Mouse (Mus musculus) ovary, adult 18-20 months (tissue): ENCODE measurements at regions not wholly inside any gene's neighbourhood (a gene's known extent, or its start where the extent isn't known, plus 50 kb on each side); places are given as distances from the start of the nearest gene placed in this dataset.

Source experiments
- DNase-seq: peaks from one replicate; pipeline ENCODE4 v3.0.0; 2022; ENCODE audit warnings: low spot score, mixed read lengths

DNA sequence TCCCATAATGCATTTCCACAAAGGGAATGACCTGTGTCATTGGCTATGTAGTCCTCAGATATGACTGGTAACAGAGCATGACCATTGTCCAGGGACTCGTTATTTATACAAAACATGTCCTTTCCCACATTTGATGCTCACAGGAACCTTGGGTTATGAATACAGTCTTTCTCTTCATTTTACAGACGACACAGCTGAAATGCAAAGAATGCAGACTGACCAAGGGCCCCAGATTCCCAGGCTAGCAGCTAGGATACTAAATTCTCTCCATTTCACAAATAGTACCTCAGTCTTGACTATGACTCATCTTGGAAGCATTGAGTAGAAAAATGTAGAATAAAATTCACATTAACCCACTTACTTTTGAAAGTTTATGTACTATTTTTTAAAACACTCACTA is 182.7 kb upstream of the Sox4 start:
- no peak for DNase-seq

DNA sequence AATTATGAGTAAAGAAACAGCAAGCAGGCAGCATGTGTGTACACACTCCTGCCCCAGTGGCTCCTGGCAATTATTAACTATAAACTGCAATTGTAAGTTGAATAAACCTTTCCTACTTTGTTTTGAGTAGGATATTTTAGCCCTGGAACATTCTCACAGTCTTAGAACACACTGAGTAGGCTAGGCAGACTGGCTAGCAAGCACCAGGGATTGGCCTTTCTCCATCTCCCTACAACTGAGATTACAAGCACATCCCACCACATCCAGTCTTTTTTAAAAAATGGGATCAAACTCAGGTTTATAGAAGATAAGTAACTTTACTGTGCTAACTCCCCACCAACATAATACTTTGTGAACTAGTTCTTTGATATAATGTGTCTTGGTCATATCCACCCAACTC is 174.0 kb upstream of the Sox4 start:
- DNase-seq, result no peak

DNA sequence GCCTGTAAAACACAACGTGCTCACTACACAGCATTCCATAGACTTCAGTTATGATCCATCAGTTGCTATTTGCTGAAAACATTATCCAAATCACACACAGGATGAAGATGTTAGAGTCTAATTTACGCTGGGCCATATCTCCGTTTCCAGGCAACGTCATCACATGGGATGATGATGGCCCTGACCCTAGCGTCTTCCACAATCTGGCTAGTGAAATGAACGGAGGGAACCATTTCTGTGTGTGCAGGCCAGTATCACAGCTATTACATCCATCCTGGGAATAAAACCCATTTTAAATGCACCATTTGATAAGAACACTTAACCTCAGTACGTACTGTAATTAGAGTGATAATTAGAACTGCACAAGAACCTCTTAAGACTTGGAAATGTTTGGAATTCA is 170.0 kb upstream of the Sox4 start:
- DNase-seq, result no peak

DNA sequence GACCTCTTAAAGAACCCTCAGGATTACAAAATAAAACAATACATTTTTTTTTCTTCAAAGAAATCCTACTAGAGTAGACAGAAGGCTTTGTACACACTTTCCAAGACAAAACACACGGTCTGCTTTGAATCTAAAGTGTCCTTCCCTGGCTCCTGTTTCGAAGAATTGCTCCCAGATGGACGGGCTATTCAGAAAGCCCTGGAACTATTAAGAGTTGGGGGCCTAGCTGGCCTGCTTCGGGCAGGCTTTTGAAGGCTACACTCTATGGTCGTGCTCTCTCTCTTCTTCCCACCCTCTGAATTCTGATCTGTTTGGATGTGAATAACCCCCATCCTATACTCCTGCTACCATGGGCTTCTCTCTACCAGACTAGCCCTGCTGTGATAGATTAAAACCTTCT is 167.6 kb upstream of the Sox4 start:
- no peak for DNase-seq

DNA sequence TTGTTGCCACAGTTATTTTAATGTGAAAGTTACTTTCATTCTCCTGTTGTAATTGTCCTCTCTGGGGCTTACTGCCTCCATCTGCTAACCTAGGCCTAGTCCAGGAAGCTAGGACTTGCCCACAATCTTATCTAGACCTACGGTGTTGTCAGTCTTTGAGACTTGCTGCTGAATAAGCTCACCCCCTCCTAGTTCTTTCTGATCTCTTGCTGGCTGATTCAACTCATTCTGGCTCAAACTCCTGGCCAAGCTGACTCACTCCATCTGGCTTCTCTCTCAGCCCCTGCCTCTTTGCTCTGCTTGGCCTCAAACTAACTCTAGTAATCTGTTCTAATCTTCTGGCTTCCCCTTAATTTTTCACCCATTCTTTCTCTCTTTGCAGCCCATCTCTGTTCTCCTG is 165.8 kb upstream of the Sox4 start:
- DNase-seq, result no peak

DNA sequence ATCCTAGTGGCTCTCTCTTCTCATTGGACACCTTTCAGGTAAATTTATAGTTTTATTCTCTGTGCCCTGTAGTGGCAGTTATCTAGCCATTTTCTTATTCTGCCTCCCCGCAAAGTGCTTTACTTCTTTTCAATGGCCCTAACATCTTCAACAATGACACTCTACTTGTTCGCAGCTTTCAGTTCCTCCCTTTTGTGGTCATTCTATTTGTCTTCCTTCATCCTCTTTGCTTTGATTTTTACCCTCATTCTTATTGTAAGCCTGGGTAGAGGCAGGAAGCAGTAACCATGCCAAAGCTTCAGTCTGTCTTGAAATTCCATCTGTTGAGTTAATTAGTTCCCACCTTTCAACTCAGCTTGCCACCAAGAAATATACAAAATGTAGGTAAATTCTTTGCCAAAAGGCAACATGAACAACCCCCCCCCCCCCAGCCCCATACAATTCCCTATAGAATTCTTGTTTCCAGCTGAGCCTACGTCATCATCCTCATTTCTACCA is 161.5 kb upstream of the Sox4 start:
- DNase-seq, result no peak

DNA sequence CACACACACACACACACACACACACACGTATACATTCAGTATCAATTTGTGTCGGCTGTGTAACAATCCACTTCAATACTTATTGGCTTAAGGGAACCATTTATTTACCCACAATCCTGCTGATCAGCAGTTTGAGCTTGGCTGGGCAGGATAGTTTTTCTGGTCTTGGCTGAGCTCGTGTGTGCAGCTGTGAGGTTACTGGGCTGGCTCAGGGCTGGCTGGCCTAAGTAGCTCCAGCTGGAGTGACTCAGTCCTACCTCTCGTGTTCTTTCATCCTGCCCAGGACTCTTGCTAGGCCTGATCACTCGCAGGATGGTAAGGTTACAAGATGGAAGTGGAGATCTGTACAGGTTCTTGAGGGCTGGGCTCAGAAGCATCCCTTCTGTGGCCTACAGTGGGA is 156.6 kb upstream of the Sox4 start:
- peak; percentile 6 for DNase-seq

DNA sequence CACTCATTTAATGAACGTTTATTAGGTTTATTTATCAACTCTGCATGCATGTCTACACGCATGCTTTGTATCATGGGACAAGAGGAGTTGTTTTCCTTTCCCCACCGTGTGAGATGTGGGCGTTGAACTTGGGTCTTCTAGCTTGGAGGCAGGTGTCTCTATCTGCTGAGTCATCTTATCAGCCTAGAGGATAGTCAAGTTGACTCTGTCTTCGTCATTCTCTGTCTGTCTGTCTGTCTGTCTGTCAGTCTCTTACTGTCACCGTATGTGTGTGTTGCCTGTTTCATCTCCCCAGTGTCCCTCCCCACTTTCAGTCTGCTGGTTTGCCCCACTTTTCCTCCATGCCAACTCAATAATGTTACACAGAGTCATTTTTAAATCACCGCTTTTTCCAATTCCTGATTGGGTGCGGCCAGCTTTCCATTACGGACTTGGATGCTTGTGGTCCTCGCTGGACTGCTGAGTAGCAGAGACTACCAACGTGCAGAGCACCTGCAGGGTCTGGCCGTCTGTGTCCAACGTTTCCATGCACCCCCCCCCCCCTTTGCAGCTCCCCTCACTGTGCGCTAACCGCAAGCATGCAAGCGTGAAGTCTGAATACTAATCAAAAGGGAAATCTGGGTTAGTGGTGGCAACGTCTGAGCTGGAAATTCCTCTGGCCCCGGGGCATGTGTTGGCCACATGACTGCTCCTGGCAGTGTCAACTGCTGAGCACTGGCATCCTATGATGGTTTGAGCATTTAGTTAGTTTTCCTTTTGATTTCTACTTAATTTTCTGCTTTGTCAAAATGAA is 155.7 kb upstream of the Sox4 start:
- no peak for DNase-seq

DNA sequence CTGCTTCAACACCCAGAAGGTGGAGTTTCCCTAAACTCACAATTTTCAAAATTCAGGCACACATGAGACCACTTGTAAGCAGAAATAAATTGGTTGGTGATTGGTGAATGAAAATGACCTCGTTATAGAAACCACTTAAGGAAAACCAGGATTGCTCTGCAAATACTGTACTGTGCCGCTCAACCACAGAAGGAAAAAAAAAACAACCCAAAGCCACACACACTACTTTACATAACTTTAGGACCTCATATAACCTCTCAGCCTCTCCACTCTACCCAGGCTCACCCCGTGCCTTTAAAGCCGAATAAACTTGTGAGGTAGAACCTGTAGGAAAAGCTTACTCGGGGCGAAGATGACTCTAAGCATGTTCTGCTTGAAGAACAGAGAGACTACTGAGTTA is 154.7 kb upstream of the Sox4 start:
- DNase-seq, result no peak

DNA sequence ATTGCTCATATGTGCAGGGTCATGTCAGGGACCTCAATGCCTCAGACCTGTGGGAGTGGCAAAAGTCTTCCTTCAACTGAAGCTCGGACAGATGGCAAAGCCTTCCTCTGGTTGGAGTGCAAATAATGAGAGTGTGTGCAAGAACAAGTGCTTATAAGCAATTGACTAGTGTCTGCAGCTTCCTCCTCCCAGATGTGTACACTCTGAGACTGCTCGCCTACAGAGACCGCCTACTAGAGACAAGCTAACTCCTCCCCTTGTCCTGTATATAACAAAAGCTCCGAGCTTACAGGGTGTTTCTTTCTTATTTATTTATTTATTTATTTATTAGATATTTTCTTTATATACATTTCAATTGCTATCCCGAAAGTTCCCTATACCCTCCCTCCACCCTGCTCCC is 138.7 kb upstream of the Sox4 start:
- no peak for DNase-seq

DNA sequence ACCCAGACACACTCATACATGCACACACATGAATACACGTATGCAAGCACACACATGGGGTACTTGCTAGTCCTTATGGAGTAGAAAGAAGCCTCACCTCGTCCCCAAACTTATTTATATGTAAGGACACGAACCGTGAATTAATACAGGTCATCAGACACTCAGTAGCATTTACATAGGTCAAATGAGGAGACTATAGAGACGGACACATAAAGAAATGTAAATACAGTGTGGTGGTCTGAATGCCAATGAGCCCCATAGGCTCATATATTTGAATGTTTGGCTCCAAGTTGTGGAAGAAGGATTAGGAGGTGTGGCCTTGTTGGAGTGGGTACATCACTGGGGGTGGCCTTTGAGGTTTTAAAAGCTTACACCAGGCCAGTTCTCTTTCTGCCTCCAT is 133.3 kb upstream of the Sox4 start:
- DNase-seq, result no peak

DNA sequence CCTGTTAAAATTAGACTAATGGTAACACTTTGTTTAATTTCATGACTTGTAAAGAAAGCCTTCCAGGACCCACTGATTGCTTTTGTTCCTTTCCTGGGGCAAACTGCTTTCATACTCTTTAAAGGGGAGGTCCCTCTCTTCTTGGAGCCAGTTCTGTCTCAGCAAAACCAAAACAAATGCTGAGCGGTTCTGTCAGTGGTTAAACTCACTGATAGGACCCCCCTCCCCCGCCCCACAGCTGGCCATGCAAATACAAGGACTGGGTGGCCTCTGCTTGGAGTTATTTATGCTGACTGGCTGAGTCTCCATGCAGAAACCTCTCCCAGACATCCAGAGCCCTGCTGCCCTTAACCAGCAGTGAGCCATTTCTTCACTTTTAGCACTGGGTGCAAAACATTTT is 127.6 kb upstream of the Sox4 start:
- no peak for DNase-seq

DNA sequence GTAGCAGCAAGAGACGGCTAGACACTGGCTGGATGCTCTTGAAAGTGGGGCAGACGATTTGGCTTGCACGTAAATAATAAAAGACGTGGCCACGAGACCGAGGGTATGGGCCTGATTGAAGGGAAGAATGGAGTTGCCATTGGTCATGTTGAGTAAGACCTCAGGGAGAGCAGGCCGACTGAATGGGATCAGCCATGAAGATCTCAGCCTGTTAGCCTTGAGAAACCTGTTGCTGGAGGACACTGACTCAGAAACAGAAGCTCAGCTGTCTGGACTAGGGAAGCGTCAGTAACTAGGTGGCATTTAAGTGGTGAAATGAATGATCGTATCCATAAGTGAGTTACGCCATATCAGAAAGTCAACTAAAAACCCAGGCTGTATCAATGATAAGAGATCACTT is 126.3 kb upstream of the Sox4 start:
- no peak for DNase-seq

DNA sequence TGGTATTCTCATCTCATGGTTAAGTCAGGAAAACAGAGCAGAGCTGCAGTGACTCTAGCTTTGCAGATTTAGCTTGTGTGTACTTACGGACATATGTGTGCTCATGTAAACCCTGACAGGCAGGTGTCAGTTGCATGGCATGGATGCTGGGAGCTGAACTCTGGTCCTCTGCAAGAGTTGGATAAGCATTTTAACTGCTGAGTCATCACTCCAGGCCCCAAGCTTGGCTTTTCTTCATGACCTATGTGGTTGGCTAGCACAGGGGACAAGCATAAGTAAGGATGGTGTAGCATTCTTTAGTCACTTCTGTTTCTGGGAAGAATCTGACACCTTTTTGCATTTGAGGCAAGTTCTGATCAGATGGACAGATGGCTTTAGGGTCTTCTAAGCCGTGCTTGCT is 120.1 kb upstream of the Sox4 start:
- no peak for DNase-seq

DNA sequence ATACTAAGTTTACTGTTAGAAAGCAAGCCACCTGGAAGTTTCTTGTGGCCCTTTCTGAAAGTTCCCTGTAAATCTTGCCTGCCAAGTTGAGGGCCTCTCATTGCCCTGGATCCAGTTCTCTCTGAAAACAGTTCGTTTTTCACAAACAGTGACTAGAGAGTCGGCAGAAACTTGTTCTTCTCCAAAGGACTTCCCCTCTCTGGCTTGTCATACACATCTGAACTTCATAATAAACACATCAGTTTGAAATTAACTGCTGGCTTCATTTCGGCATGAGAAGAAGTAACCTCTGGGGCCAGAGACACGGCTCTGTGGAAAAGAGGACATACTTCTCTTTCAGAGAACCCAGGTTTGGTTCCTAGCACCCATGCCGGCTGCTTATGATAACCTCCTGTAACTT is 110.4 kb upstream of the Sox4 start:
- DNase-seq, result no peak

DNA sequence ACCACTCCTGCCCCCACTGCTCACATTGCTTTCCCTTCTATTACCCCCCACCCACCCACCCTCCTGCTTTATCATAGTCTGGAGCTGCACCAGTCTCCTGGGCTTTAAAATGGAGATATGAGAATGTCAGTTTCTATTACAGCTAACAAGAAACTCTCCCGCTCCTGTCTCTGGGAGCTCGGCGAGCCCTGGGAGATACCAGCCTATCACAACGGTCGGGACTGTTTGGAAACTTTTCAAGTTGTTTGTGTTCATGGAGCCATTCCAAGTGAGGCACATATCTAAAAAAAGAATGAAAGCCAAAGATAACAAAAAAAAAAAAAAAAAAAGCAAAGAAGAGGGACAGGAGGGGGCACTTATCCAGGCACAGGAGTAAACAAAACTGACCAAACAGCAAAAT is 105.2 kb upstream of the Sox4 start:
- DNase-seq, result peak; percentile 64

DNA sequence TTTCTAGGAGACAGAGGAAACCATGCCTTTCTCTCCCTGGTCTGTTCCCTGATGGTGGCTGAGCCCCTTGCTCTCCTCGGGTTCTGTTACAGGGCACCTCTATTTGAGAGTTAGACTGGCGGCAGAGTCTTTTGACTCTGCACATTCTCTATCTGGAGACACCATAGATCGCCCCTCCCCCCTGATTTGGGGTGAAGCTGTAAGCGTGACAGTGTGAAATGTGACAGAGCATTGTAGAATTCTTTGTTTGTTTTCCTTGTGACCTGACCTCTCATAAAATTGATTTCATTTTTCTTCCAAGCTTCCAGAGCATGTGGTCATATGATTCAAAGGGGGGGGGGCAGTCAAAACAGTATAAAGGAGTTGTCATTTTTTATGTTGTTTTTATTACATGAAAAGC is 96.2 kb upstream of the Sox4 start:
- no peak for DNase-seq

DNA sequence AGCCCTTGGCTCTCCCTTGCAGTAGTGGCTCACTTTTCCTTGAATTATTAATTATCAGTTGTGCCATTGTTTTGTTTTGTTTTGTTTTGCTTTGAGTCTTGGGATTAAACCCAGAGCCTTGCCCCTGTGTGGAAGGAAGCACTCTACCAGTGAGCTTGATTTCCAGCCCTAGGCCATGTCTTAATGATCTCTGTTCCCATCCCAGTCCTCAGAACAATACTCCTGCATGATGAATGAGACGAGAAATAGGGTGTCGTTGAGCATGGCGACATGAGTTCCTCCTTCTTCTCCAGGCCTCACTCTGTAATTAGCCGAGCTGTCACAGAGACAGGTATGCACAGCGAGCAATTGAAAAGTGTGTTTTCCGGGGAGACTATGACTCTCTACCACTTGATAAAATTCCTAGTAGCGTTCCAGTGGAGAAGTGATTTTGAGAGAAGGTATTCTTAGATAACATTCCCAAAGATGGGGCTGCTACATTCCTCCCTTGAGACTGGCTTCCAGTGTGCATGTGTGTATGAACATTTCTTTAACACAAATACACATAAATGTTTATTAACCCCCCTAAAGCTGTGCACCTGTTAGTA is 95.6 kb upstream of the Sox4 start:
- no peak for DNase-seq

DNA sequence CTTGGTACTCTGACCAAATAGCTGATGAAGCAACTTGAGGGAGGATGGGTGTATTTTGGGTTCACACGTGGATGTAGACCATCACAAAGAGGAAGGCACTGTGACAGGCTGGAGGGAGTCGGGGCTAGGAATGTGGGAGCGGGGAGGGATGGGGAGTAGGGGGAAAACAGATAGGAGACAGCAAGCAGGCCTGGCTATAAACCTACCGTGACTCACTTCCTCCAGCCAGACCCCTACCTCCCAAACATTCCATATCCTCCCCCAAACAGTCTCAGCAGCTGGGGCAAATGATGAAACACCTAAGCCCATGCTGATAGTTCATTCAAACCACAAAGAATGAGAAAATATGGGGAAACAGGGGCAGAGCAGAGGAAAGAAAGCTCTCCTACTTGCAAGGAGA is 91.1 kb upstream of the Sox4 start:
- DNase-seq, result no peak

DNA sequence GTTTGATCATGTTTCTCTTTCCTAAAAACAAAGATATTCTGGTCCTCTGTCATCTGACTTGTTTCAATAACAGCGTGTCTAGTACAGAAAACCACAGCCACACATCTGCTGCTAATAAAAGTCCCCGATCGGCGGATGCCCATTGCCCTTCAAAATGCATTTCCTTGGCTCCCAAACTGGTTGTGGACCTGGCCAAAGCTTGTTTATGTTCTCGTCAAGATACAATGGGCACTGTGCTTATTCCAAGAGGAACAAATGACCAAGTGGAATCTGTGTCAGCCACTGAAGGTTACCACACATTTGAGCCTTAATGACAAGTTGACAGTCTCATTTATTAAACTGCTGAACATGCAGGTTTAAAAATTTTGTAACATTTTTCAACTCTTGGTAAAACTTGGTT is 86.8 kb upstream of the Sox4 start:
- no peak for DNase-seq

DNA sequence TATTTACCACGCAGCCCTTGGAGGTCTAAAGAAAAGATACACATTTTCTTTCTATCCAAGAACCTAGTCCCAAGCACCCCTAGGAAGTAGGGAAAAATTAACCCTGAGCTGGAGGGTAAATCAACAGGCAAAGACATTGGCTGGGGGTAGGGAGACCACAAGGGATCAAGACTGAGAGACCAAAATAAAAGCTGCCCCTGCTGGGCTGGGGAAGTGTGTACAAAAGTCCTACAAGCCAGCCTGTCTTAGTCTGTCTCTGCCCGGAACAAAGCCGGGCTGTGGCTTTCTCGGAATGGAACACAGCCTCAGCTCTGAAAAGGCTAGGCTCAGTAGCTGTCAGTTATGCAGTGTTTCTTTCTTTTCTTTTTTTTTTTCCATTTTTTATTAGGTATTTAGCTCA is 81.4 kb upstream of the Sox4 start:
- DNase-seq, result no peak

DNA sequence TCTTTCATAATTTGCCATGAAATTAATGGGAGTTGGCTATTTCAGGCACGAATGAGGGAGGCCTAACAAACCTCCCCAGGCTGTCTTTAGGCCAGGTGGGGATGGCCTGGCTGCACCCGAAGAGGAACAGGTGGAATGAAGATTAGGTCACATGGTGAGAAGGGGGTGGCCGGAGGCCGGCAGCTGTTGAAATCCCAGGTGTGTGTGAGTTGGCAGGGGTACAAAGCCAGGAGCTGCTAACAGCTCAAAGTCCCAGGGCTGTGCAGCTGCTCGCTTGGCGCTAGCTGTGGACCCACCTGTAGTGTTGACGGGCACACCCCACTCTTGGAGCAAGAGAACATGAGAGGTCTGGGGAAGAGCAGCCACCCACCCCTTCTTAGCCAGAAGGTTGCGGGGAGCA is 80.9 kb upstream of the Sox4 start:
- DNase-seq, result no peak

DNA sequence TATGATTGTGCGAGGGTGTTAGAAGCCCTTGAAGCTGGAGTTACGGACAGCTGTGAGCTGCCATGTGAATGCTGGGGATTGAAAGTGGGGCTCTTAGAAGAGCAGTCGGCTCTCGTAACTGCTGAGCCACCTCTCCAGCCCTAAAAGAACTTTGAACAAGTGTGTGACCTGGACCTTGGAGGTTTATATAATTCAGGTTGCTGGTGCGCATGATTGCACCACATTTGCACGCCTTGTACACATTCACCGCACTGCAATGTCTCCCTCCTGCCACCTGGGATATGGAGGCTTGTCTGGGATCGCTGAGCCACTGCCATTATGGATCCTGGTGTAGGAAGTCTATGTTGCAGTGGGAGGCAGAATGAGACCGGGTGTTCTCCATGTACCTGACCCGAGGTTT is 73.6 kb upstream of the Sox4 start:
- no peak for DNase-seq

DNA sequence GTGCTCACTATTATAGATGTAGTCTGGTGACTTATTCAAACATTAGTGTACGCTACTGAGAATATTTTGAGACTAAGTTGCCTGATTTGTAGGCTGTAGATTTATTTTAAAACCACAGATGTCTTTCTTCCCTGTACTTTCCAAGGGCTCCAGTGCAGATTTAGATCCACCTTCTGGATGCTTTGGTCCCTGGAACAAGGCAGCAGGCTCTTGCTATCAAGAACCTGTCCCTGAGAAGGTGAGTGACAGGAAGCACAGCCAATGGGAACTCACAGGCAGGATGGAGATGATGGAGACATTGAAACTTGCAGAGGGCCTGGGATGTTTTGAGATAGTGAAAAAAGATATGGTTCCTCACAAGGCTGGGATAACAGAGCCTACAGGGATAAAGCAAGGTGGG is 70.0 kb upstream of the Sox4 start:
- no peak for DNase-seq
